Mouse (Mus musculus): ENCODE measurements around the gene Papln. TPM values are rescaled to one million over a fixed set of nuclear protein-coding genes. Genes with fewer than 3 reads are reported as not detected.

Papln gene
- total and polyA plus RNA-seq, 3 experiments, result 4.9 to 8.7 (median 7.5) TPM

DNA sequence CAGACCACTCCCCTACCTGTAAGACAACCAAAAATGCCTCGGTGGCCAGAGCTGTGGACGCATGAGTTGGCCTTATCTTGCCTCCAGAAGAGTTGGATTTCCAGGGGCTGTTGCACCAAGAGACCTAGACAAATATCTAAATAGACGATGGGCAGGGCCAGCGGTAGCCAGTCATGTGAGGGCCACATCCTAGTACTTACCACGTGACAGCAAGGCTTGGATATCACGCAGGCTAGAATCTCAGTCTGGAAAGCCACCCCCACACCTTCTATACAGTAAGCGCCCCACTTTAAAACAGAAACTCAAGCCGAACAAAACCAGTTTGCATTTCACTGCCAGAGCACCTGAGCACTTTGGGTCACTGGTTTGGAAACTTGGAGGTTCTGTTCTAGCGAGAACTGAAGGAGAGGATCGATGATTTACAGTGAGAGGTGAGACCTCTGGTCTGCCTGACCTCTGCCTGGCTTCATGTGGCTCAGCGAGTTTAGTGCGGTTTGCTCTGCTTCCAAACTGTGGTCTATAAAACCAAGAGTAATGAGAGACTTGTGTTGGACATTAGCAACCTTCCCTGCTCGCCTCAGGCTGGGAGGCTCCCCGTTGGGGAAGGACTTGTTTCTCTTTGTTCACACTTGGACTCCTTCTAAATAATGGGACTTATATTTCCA, 4.9 kb downstream of the Papln start:
- Histone ChIP-seq H3K27ac (no peak overlapping the region; the same call in 1 of the 2 replicates), H3K4me3 (no peak overlapping the region), H3K27me3 (ENCODE audit: control insufficient read depth, insufficient read depth, low read length) (no peaks in the 10 kb centered on the region), H3K9ac (ENCODE audit: low read depth, low read length) (no peak overlapping the region), H3K36me3 (ENCODE audit: control insufficient read depth, insufficient read depth, low read length) (no peaks in the 10 kb centered on the region), H3K4me1 (ENCODE audit: control insufficient read depth, insufficient read depth, low read length) (peaks cover 6% of the 10 kb centered on the region), H3K79me2 (replicated peaks; ENCODE audit: control insufficient read depth, insufficient read depth, low read length) (no peaks in the 10 kb centered on the region)
- intact Hi-C loops (cut with DNase I), result no loop called here
- no peak for TF ChIP-seq POLR2A (IDR thresholded peaks at IDR 0.05; ENCODE audit: insufficient read depth, low read depth, low read length)
- TF ChIP-seq EP300 (IDR thresholded peaks at IDR 0.05; ENCODE audit: insufficient read depth, low read depth, low read length), result no peak
- no peak for TF ChIP-seq CTCF (IDR thresholded peaks at IDR 0.05)
- whole genome bisulfite sequencing, result 80% methylated on average over 14 of the region's 14 CpGs
- no peak for DNase-seq

DNA sequence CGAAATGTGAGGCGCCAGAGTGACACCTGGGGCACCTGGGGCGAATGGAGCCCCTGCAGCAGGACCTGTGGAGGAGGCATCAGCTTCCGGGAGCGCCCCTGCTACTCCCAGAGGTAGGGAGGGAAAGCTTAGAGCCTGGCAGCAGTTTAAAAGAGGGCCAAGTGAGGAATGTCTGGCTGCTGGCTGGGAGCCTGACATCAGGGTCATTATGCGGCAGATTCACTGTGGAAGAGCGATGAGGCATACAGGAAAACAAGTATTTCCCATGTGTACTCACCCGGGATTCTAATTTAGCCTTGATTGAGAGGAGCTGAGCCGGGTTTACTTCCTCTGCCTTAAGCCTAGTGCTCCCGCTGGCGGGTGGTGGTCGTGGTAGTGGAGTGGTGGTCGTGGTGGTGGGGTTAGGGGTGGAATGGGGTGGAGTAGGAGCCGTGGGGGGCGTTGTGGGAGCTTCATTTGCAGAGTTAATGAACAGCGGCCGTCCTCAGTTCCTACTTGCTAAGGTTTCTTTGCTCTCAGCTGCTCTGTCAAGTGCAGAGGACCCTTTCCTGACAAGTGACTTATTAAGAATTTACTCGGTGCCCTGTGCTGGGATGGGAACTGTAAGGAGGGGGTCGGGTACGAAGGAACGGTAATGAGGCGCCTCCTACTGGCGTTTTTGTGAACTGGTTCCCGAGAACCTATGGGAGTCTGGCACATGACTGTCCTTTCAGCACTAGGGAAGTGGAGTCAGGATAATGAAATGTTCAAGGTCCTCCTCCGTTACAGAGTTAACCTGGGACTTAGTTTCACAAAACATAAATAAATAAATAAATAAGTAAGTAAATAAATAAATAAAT, 7.2 kb downstream of the Papln start:
- Histone ChIP-seq H3K9ac (ENCODE audit: low read depth, low read length) (0 out of 2 replicates have a peak overlapping the region, but pooled peaks have one; percentile 32), H3K79me2 (replicated peaks; ENCODE audit: control insufficient read depth, insufficient read depth, low read length) (no peaks in the 10 kb centered on the region), H3K4me3 (no peak overlapping the region), H3K27ac (no peak overlapping the region; the same call in 1 of the 2 replicates), H3K4me1 (ENCODE audit: control insufficient read depth, insufficient read depth, low read length) (peaks cover 6% of the 10 kb centered on the region), H3K27me3 (ENCODE audit: control insufficient read depth, insufficient read depth, low read length) (no peaks in the 10 kb centered on the region), H3K36me3 (ENCODE audit: control insufficient read depth, insufficient read depth, low read length) (no peaks in the 10 kb centered on the region)
- TF ChIP-seq CTCF (IDR thresholded peaks at IDR 0.05), result peak; percentile 84
- TF ChIP-seq POLR2A (IDR thresholded peaks at IDR 0.05; ENCODE audit: insufficient read depth, low read depth, low read length), result no peak
- peak; percentile 66; the same call in 1 of the 2 replicates for TF ChIP-seq EP300 (IDR thresholded peaks at IDR 0.05; ENCODE audit: insufficient read depth, low read depth, low read length)
- 7% methylated on average over 25 of the region's 25 CpGs for WGBS
- DNase-seq, result peak; percentile 41 to 53
- intact Hi-C loops (cut with DNase I), result loop anchor here (1.0 to 2.0 kb wide), 2 partner anchors 36 to 57 kb away; no protein-coding TSS in a partner anchor

DNA sequence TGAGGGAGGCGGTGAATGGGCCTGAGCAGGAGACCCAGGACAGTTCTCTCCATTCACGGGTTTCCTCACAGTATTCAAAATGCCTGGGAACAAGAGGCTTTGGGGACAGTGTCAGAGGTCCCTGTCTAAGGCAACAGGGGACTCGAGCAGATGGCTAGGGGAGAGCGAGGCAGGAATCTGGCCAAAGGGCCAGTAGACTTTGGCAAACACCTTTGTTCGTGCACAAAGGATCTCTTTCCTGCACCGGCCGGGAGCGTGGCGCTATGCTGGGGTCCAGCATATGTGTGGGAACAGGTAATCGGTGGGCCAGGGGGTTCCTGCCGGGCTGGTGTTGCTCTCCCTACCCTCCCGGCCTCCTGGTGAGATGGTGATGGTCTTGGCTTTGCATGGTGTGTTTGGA, 12.2 kb downstream of the Papln start:
- Histone ChIP-seq H3K4me1 (ENCODE audit: control insufficient read depth, insufficient read depth, low read length) (peaks cover under 1% of the 10 kb centered on the region; the same call in 1 of the 2 replicates), H3K79me2 (replicated peaks; ENCODE audit: control insufficient read depth, insufficient read depth, low read length) (no peaks in the 10 kb centered on the region), H3K4me3 (no peak overlapping the region), H3K27me3 (ENCODE audit: control insufficient read depth, insufficient read depth, low read length) (no peaks in the 10 kb centered on the region), H3K27ac (no peak overlapping the region), H3K9ac (ENCODE audit: low read depth, low read length) (no peak overlapping the region), H3K36me3 (ENCODE audit: control insufficient read depth, insufficient read depth, low read length) (no peaks in the 10 kb centered on the region)
- no peak for TF ChIP-seq POLR2A (IDR thresholded peaks at IDR 0.05; ENCODE audit: insufficient read depth, low read depth, low read length)
- no peak for TF ChIP-seq EP300 (IDR thresholded peaks at IDR 0.05; ENCODE audit: insufficient read depth, low read depth, low read length)
- no peak for TF ChIP-seq CTCF (IDR thresholded peaks at IDR 0.05)
- intact Hi-C loops (cut with DNase I), result no loop called here
- WGBS, result 91% methylated on average over 12 of the region's 12 CpGs
- no peak for DNase-seq

DNA sequence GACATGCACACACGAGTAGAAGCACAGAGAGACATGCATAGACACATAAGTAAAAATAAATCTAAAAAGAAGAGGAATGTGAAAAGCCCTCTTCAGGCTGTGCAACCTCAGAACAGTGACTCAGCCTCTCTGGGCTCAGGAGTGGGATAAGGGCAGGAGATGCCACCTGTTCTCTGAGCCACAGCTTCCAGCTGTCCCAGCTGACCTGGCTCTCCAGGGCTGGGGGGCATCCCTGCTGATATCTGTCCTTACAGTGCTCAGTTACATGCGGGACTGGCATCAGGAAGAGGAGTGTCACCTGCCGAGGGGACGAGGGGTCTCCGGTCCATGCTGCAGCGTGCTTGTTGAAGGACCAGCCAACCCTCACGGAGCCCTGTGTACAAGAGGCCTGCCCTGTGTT, 13.3 kb downstream of the Papln start:
- Histone ChIP-seq H3K4me3 (no peak overlapping the region), H3K79me2 (replicated peaks; ENCODE audit: control insufficient read depth, insufficient read depth, low read length) (no peaks in the 10 kb centered on the region), H3K4me1 (ENCODE audit: control insufficient read depth, insufficient read depth, low read length) (peaks cover 2% of the 10 kb centered on the region; the same call in 1 of the 2 replicates), H3K27me3 (ENCODE audit: control insufficient read depth, insufficient read depth, low read length) (no peaks in the 10 kb centered on the region), H3K36me3 (ENCODE audit: control insufficient read depth, insufficient read depth, low read length) (no peaks in the 10 kb centered on the region), H3K9ac (ENCODE audit: low read depth, low read length) (no peak overlapping the region), H3K27ac (no peak overlapping the region)
- no peak for TF ChIP-seq EP300 (IDR thresholded peaks at IDR 0.05; ENCODE audit: insufficient read depth, low read depth, low read length)
- TF ChIP-seq POLR2A (IDR thresholded peaks at IDR 0.05; ENCODE audit: insufficient read depth, low read depth, low read length), result no peak
- TF ChIP-seq CTCF (IDR thresholded peaks at IDR 0.05), result no peak
- no peak for DNase-seq
- intact Hi-C loops (cut with DNase I), result no loop called here
- WGBS, result 89% methylated on average over 7 of the region's 7 CpGs

DNA sequence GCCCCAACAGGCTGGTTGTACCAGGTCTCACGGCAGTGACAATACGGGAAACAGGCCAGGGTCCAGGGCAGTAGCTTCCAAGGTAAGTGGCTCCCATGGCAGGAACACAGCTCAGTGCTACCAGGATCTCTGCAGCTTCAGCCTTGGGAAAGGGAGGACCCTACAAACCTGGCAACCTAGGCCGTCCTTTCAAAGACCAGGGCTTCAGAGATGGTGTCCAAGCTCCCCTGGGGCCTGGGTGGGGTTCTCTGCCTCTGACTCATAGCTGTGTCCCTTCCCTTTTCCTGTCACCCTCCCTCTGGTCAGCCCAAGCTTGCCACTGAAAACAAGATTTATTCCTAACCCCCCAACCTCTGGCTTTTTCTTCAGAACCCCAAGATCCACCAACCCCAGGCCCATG, 16.7 kb downstream of the Papln start:
- intact Hi-C loops (cut with DNase I), result no loop called here

More for the DNA sequence above, 16.7 kb downstream of the Papln start:
- Histone ChIP-seq H3K4me3 (no peak overlapping the region), H3K27me3 (ENCODE audit: control insufficient read depth, insufficient read depth, low read length) (no peaks in the 10 kb centered on the region), H3K79me2 (replicated peaks; ENCODE audit: control insufficient read depth, insufficient read depth, low read length) (no peaks in the 10 kb centered on the region), H3K4me1 (ENCODE audit: control insufficient read depth, insufficient read depth, low read length) (peaks cover 2% of the 10 kb centered on the region; the same call in 1 of the 2 replicates), H3K36me3 (ENCODE audit: control insufficient read depth, insufficient read depth, low read length) (no peaks in the 10 kb centered on the region), H3K27ac (peak overlapping the region; percentile 33), H3K9ac (ENCODE audit: low read depth, low read length) (no peak overlapping the region)
- TF ChIP-seq POLR2A (IDR thresholded peaks at IDR 0.05; ENCODE audit: insufficient read depth, low read depth, low read length) (no peak), CTCF (IDR thresholded peaks at IDR 0.05) (no peak), EP300 (IDR thresholded peaks at IDR 0.05; ENCODE audit: insufficient read depth, low read depth, low read length) (no peak)
- peak in 1 of 2 experiments; percentile 48 for DNase-seq
- 67% methylated on average over 3 of the region's 3 CpGs for WGBS

All from heart, adult 2 months (tissue).